Mouse (Mus musculus) embryonic facial prominence, embryonic 14.5 days (tissue): ENCODE measurements at regions not wholly inside any gene's neighbourhood (a gene's known extent, or its start where the extent isn't known, plus 50 kb on each side); places are given as distances from the start of the nearest gene placed in this dataset.
A peak's percentile ranks its signal among the peaks of the same experiment; 100 is the strongest.

ENCODE experiments used
- ATAC-seq: fragments of 200-750 bp; cut with Nextera tagmentation; 2 replicates; pipeline ENCODE4 v1.8.0; 2017; ENCODE audit warnings: low read depth, moderate number of reproducible peaks, moderate TSS enrichment
- DNase-seq: peaks from one replicate; pipeline ENCODE4 v3.0.0-alpha.2; 2015; ENCODE audit warnings: low spot score
- H3K27ac ChIP-seq: fragments of 300-500 bp; sonication (generic); replicated peaks from 2 replicates; pipeline ENCODE4 v1.5.1; 2014; ENCODE audit warnings: low read depth, mild to moderate bottlenecking, low read length, moderate library complexity
- H3K27me3 ChIP-seq: fragments of 300-500 bp; sonication (generic); replicated peaks from 2 replicates; pipeline ENCODE4 v1.6.1; 2014; ENCODE audit warnings: low read length; ENCODE audit not compliant: control insufficient read depth, insufficient read depth
- H3K36me3 ChIP-seq: fragments of 300-500 bp; sonication (generic); 2 replicates; pipeline ENCODE4 v1.6.1; 2014; ENCODE audit warnings: low read length, mixed read lengths; ENCODE audit not compliant: control insufficient read depth, insufficient read depth
- H3K4me1 ChIP-seq: fragments of 300-500 bp; sonication (generic); 2 replicates; pipeline ENCODE4 v1.6.1; 2014; ENCODE audit warnings: antibody characterized with exemption, low read length; ENCODE audit not compliant: control insufficient read depth, insufficient read depth
- H3K4me2 ChIP-seq: fragments of 300-500 bp; sonication (generic); 2 replicates; pipeline ENCODE4 v1.6.1; 2014; ENCODE audit warnings: low read depth, mild to moderate bottlenecking, low read length, moderate library complexity, mixed read lengths
- H3K4me3 ChIP-seq: fragments of 300-500 bp; sonication (generic); 2 replicates; pipeline ENCODE4 v1.5.1; 2014; ENCODE audit warnings: low read depth, mild to moderate bottlenecking, low read length
- H3K9ac ChIP-seq: fragments of 300-500 bp; sonication (generic); 2 replicates; pipeline ENCODE4 v1.6.1; 2014; ENCODE audit warnings: low read depth, mild to moderate bottlenecking, low read length, moderate library complexity, mixed read lengths
- H3K9me3 ChIP-seq: fragments of 300-500 bp; sonication (generic); 2 replicates; pipeline ENCODE4 v1.6.1; 2016; ENCODE audit warnings: low read length; ENCODE audit not compliant: control insufficient read depth
- WGBS: fragments of 180-500 bp; shearing (Covaris S2); extraction: QIAGEN DNeasy Blood & Tissue Kit; methylation state at CpG from one replicate; pipeline ENCODE4 v1.1.7; 2014; 5-methylcytosine and 5-hydroxymethylcytosine counted together

- peaks cover 8% of the 10 kb centered on the region for H3K9me3 ChIP-seq
- peaks cover 12% of the 10 kb centered on the region for H3K4me1 ChIP-seq
- no peak overlapping the region for H3K9ac ChIP-seq
- H3K4me3 ChIP-seq: no peak overlapping the region
- ATAC-seq (no peak), DNase-seq (no peak)
- H3K27me3 ChIP-seq: peaks cover 3% of the 10 kb centered on the region; the same call in 1 of the 2 replicates
- 86% methylated on average over 1 of the region's 1 CpGs for WGBS
- H3K4me2 ChIP-seq: no peak overlapping the region
- H3K36me3 ChIP-seq: no peaks in the 10 kb centered on the region
- H3K27ac ChIP-seq: no peak overlapping the region
Measured at GRCm38 (mm10) chr13:44285881-44286280, 443.4 kb upstream of the Jarid2 start.

- no peak overlapping the region for H3K4me3 ChIP-seq
- ATAC-seq: no peak
- DNase-seq: no peak
- H3K9me3 ChIP-seq: peaks cover 12% of the 10 kb centered on the region
- H3K9ac ChIP-seq: no peak overlapping the region
- H3K4me1 ChIP-seq: peaks cover 12% of the 10 kb centered on the region
- no peak overlapping the region for H3K27ac ChIP-seq
- whole genome bisulfite sequencing: 96% methylated on average over 2 of the region's 2 CpGs
- H3K4me2 ChIP-seq: no peak overlapping the region
- H3K27me3 ChIP-seq: peaks cover 3% of the 10 kb centered on the region; the same call in 1 of the 2 replicates
- H3K36me3 ChIP-seq: no peaks in the 10 kb centered on the region
Measured at GRCm38 (mm10) chr13:44290199-44290598, 439.1 kb upstream of the Jarid2 start.

- 70% methylated on average over 6 of the region's 6 CpGs for WGBS
- no peak for ATAC-seq
- peaks cover 12% of the 10 kb centered on the region for H3K9me3 ChIP-seq
Measured at GRCm38 (mm10) chr13:44292476-44293056, 436.7 kb upstream of the Jarid2 start.

GRCm38 (mm10) chr13:44293736-44294416, 435.4 kb upstream of the Jarid2 start:
- no peak overlapping the region for H3K9ac ChIP-seq
- H3K27ac ChIP-seq: no peak overlapping the region
- WGBS: 48% methylated on average over 15 of the region's 15 CpGs
- DNase-seq (peak; percentile 94), ATAC-seq (peak; percentile 92)
- peaks cover 12% of the 10 kb centered on the region for H3K9me3 ChIP-seq
- no peak overlapping the region for H3K4me3 ChIP-seq
- H3K4me2 ChIP-seq: 0 out of 2 replicates have a peak overlapping the region, but pooled peaks have one; percentile 8
- H3K4me1 ChIP-seq: peaks cover 21% of the 10 kb centered on the region
- H3K36me3 ChIP-seq: no peaks in the 10 kb centered on the region
- no peaks in the 10 kb centered on the region for H3K27me3 ChIP-seq

More at GRCm38 (mm10) chr13:44292476-44293056, 436.7 kb upstream of the Jarid2 start:
- Histone ChIP-seq H3K27ac (no peak overlapping the region), H3K36me3 (no peaks in the 10 kb centered on the region), H3K4me2 (no peak overlapping the region), H3K4me3 (no peak overlapping the region), H3K27me3 (peaks cover 3% of the 10 kb centered on the region; the same call in 1 of the 2 replicates), H3K4me1 (peaks cover 21% of the 10 kb centered on the region), H3K9ac (no peak overlapping the region)
- no peak for DNase-seq

GRCm38 (mm10) chr13:44295621-44296020, 433.7 kb upstream of the Jarid2 start:
- Histone ChIP-seq H3K9ac (no peak overlapping the region), H3K9me3 (peaks cover 7% of the 10 kb centered on the region; the same call in 1 of the 2 replicates), H3K4me3 (no peak overlapping the region), H3K4me1 (peaks cover 21% of the 10 kb centered on the region), H3K4me2 (no peak overlapping the region), H3K27me3 (no peaks in the 10 kb centered on the region), H3K36me3 (no peaks in the 10 kb centered on the region), H3K27ac (no peak overlapping the region)
- peak; percentile 78 for DNase-seq
- ATAC-seq: peak; percentile 26; the same call in 1 of the 2 replicates
- 40% methylated on average over 10 of the region's 10 CpGs for WGBS

GRCm38 (mm10) chr13:44300611-44301010, 428.7 kb upstream of the Jarid2 start:
- no peak overlapping the region for H3K9ac ChIP-seq
- DNase-seq (no peak), ATAC-seq (no peak)
- no peak overlapping the region for H3K27ac ChIP-seq
- H3K27me3 ChIP-seq: no peaks in the 10 kb centered on the region
- 86% methylated on average over 10 of the region's 10 CpGs for WGBS
- H3K36me3 ChIP-seq: no peaks in the 10 kb centered on the region
- H3K9me3 ChIP-seq: no peaks in the 10 kb centered on the region
- no peak overlapping the region for H3K4me2 ChIP-seq
- H3K4me1 ChIP-seq: peaks cover 5% of the 10 kb centered on the region
- H3K4me3 ChIP-seq: no peak overlapping the region

GRCm38 (mm10) chr13:44301215-44301614, 428.1 kb upstream of the Jarid2 start:
- ATAC-seq: no peak
- Histone ChIP-seq H3K4me1 (no peaks in the 10 kb centered on the region), H3K9ac (no peak overlapping the region), H3K36me3 (no peaks in the 10 kb centered on the region), H3K4me3 (no peak overlapping the region), H3K27me3 (no peaks in the 10 kb centered on the region), H3K27ac (no peak overlapping the region), H3K4me2 (no peak overlapping the region), H3K9me3 (no peaks in the 10 kb centered on the region)
- WGBS: 91% methylated on average over 7 of the region's 7 CpGs
- DNase-seq: no peak

- WGBS: 50% methylated on average over 10 of the region's 10 CpGs
- Histone ChIP-seq H3K27me3 (no peaks in the 10 kb centered on the region), H3K4me3 (no peak overlapping the region), H3K36me3 (no peaks in the 10 kb centered on the region), H3K9ac (no peak overlapping the region), H3K9me3 (no peaks in the 10 kb centered on the region), H3K4me1 (no peaks in the 10 kb centered on the region), H3K27ac (no peak overlapping the region), H3K4me2 (no peak overlapping the region)
- ATAC-seq (peak; percentile 68), DNase-seq (peak; percentile 86)
Measured at GRCm38 (mm10) chr13:44301936-44302335, 427.3 kb upstream of the Jarid2 start.
